Mouse (Mus musculus): ENCODE data around the gene Cul4a. TPM values are rescaled to one million over a fixed set of nuclear protein-coding genes. Genes with fewer than 3 reads are reported as not detected.

The Cul4a gene
- polyA plus RNA-seq, 1 experiment from 2014 or later = 76.6 TPM

GRCm38 (mm10) chr8:13149866-13150265 lies 44.4 kb downstream of the Cul4a start:
- Histone ChIP-seq H3K9ac (replicated peaks; ENCODE audit: low read length) (no peak overlapping the region), H3K27me3 (ENCODE audit: control insufficient read depth, insufficient read depth, low read length) (no peaks in the 10 kb centered on the region), H3K4me3 (replicated peaks; ENCODE audit: low read depth, low read length) (no peak overlapping the region), H3K4me1 (ENCODE audit: control insufficient read depth, insufficient read depth, low read length) (no peaks in the 10 kb centered on the region), H3K9me3 (ENCODE audit: control insufficient read depth, low read length) (no peaks in the 10 kb centered on the region), H3K27ac (replicated peaks; ENCODE audit: low read depth, low read length) (no peak overlapping the region), H3K36me3 (ENCODE audit: control insufficient read depth, insufficient read depth, low read length) (peaks cover 52% of the 10 kb centered on the region), H3K4me2 (ENCODE audit: low read length) (no peak overlapping the region)
- WGBS = 62% methylated on average over 5 of the region's 5 CpGs
- DNase-seq (no peak), ATAC-seq (ENCODE audit: low FRiP score, low TSS enrichment) (no peak)

GRCm38 (mm10) chr8:13150929-13151328 lies 45.5 kb downstream of the Cul4a start:
- Histone ChIP-seq H3K4me2 (ENCODE audit: low read length) (no peak overlapping the region), H3K36me3 (ENCODE audit: control insufficient read depth, insufficient read depth, low read length) (peaks cover 42% of the 10 kb centered on the region), H3K27me3 (ENCODE audit: control insufficient read depth, insufficient read depth, low read length) (no peaks in the 10 kb centered on the region), H3K27ac (replicated peaks; ENCODE audit: low read depth, low read length) (no peak overlapping the region), H3K4me1 (ENCODE audit: control insufficient read depth, insufficient read depth, low read length) (no peaks in the 10 kb centered on the region), H3K4me3 (replicated peaks; ENCODE audit: low read depth, low read length) (no peak overlapping the region), H3K9me3 (ENCODE audit: control insufficient read depth, low read length) (no peaks in the 10 kb centered on the region), H3K9ac (replicated peaks; ENCODE audit: low read length) (no peak overlapping the region)
- 88% methylated on average over 2 of the region's 2 CpGs for WGBS
- ATAC-seq (ENCODE audit: low FRiP score, low TSS enrichment) = no peak
- no peak for DNase-seq

GRCm38 (mm10) chr8:13154099-13154498 lies 48.7 kb downstream of the Cul4a start:
- H3K4me3 ChIP-seq (replicated peaks; ENCODE audit: low read depth, low read length) = no peak overlapping the region
- H3K36me3 ChIP-seq (ENCODE audit: control insufficient read depth, insufficient read depth, low read length) = peaks cover 14% of the 10 kb centered on the region
- H3K4me1 ChIP-seq (ENCODE audit: control insufficient read depth, insufficient read depth, low read length) = no peaks in the 10 kb centered on the region
- no peaks in the 10 kb centered on the region for H3K27me3 ChIP-seq (ENCODE audit: control insufficient read depth, insufficient read depth, low read length)
- DNase-seq (no peak), ATAC-seq (ENCODE audit: low FRiP score, low TSS enrichment) (no peak)
- WGBS = 82% methylated on average over 9 of the region's 9 CpGs
- H3K27ac ChIP-seq (replicated peaks; ENCODE audit: low read depth, low read length) = no peak overlapping the region
- H3K4me2 ChIP-seq (ENCODE audit: low read length) = no peak overlapping the region
- no peaks in the 10 kb centered on the region for H3K9me3 ChIP-seq (ENCODE audit: control insufficient read depth, low read length)
- no peak overlapping the region for H3K9ac ChIP-seq (replicated peaks; ENCODE audit: low read length)

GRCm38 (mm10) chr8:13155358-13155757 lies 49.9 kb downstream of the Cul4a start:
- peaks cover 5% of the 10 kb centered on the region; the same call in 1 of the 2 replicates for H3K4me1 ChIP-seq (ENCODE audit: control insufficient read depth, insufficient read depth, low read length)
- DNase-seq (no peak), ATAC-seq (ENCODE audit: low FRiP score, low TSS enrichment) (no peak)
- no peaks in the 10 kb centered on the region for H3K27me3 ChIP-seq (ENCODE audit: control insufficient read depth, insufficient read depth, low read length)
- H3K4me3 ChIP-seq (replicated peaks; ENCODE audit: low read depth, low read length) = no peak overlapping the region
- 74% methylated on average over 9 of the region's 9 CpGs for WGBS
- no peaks in the 10 kb centered on the region for H3K9me3 ChIP-seq (ENCODE audit: control insufficient read depth, low read length)
- H3K36me3 ChIP-seq (ENCODE audit: control insufficient read depth, insufficient read depth, low read length) = peaks cover 7% of the 10 kb centered on the region
- H3K27ac ChIP-seq (replicated peaks; ENCODE audit: low read depth, low read length) = no peak overlapping the region
- no peak overlapping the region for H3K9ac ChIP-seq (replicated peaks; ENCODE audit: low read length)
- no peak overlapping the region for H3K4me2 ChIP-seq (ENCODE audit: low read length)

- 76% methylated on average over 12 of the region's 12 CpGs for WGBS
- Histone ChIP-seq H3K27ac (replicated peaks; ENCODE audit: low read depth, low read length) (no peak overlapping the region), H3K36me3 (ENCODE audit: control insufficient read depth, insufficient read depth, low read length) (peaks cover 7% of the 10 kb centered on the region), H3K4me3 (replicated peaks; ENCODE audit: low read depth, low read length) (no peak overlapping the region), H3K9me3 (ENCODE audit: control insufficient read depth, low read length) (no peaks in the 10 kb centered on the region), H3K9ac (replicated peaks; ENCODE audit: low read length) (no peak overlapping the region), H3K27me3 (ENCODE audit: control insufficient read depth, insufficient read depth, low read length) (no peaks in the 10 kb centered on the region), H3K4me1 (ENCODE audit: control insufficient read depth, insufficient read depth, low read length) (peaks cover 7% of the 10 kb centered on the region; the same call in 1 of the 2 replicates), H3K4me2 (ENCODE audit: low read length) (no peak overlapping the region)
- DNase-seq (no peak), ATAC-seq (ENCODE audit: low FRiP score, low TSS enrichment) (no peak)
These were observed 51.1 kb downstream of the Cul4a start for GRCm38 (mm10) chr8:13156327-13157097.

GRCm38 (mm10) chr8:13158718-13159376 lies 53.4 kb downstream of the Cul4a start, which contains the start of gene Lamp1:
Gene Lamp1, plus strand, starts transcription at chr8:13159161.
- H3K4me3 ChIP-seq (replicated peaks; ENCODE audit: low read depth, low read length) = peak within 1 kb of the TSS; percentile 96
- DNase-seq (peak; percentile 100), ATAC-seq (ENCODE audit: low FRiP score, low TSS enrichment) (peak; percentile 98)
- WGBS = under 1% methylated on average over 47 of the region's 50 CpGs
- peaks cover 7% of the 10 kb centered on the region for H3K36me3 ChIP-seq (ENCODE audit: control insufficient read depth, insufficient read depth, low read length)
- peak within 1 kb of the TSS; percentile 96 for H3K9ac ChIP-seq (replicated peaks; ENCODE audit: low read length)
- H3K4me1 ChIP-seq (ENCODE audit: control insufficient read depth, insufficient read depth, low read length) = peaks cover 11% of the 10 kb centered on the region; the same call in 1 of the 2 replicates
- no peaks in the 10 kb centered on the region for H3K27me3 ChIP-seq (ENCODE audit: control insufficient read depth, insufficient read depth, low read length)
- no peaks in the 10 kb centered on the region for H3K9me3 ChIP-seq (ENCODE audit: control insufficient read depth, low read length)
- peak within 1 kb of the TSS; percentile 91 for H3K4me2 ChIP-seq (ENCODE audit: low read length)
- H3K27ac ChIP-seq (replicated peaks; ENCODE audit: low read depth, low read length) = peak within 1 kb of the TSS; percentile 68

GRCm38 (mm10) chr8:13159377-13159881 lies 54.0 kb downstream of the Cul4a start:
- Histone ChIP-seq H3K27ac (replicated peaks; ENCODE audit: low read depth, low read length) (peak overlapping the region; percentile 68; the same call in 1 of the 2 replicates), H3K27me3 (ENCODE audit: control insufficient read depth, insufficient read depth, low read length) (no peaks in the 10 kb centered on the region), H3K4me3 (replicated peaks; ENCODE audit: low read depth, low read length) (peak overlapping the region; percentile 96), H3K4me1 (ENCODE audit: control insufficient read depth, insufficient read depth, low read length) (peaks cover 11% of the 10 kb centered on the region; the same call in 1 of the 2 replicates), H3K9me3 (ENCODE audit: control insufficient read depth, low read length) (no peaks in the 10 kb centered on the region), H3K4me2 (ENCODE audit: low read length) (peak overlapping the region; percentile 91), H3K36me3 (ENCODE audit: control insufficient read depth, insufficient read depth, low read length) (peaks cover 1% of the 10 kb centered on the region; the same call in 1 of the 2 replicates), H3K9ac (replicated peaks; ENCODE audit: low read length) (peak overlapping the region; percentile 96)
- DNase-seq = no peak
- under 1% methylated on average over 43 of the region's 49 CpGs for WGBS
- peak; percentile 76 for ATAC-seq (ENCODE audit: low FRiP score, low TSS enrichment)

- no peak overlapping the region for H3K9ac ChIP-seq (replicated peaks; ENCODE audit: low read length)
- ATAC-seq (ENCODE audit: low FRiP score, low TSS enrichment) = no peak
These were observed 55.3 kb downstream of the Cul4a start for GRCm38 (mm10) chr8:13160691-13161090.

More at GRCm38 (mm10) chr8:13160691-13161090, 55.3 kb downstream of the Cul4a start:
- Histone ChIP-seq H3K4me3 (replicated peaks; ENCODE audit: low read depth, low read length) (no peak overlapping the region), H3K9me3 (ENCODE audit: control insufficient read depth, low read length) (no peaks in the 10 kb centered on the region), H3K27me3 (ENCODE audit: control insufficient read depth, insufficient read depth, low read length) (no peaks in the 10 kb centered on the region), H3K4me1 (ENCODE audit: control insufficient read depth, insufficient read depth, low read length) (peaks cover 11% of the 10 kb centered on the region; the same call in 1 of the 2 replicates), H3K4me2 (ENCODE audit: low read length) (peak overlapping the region; percentile 91), H3K36me3 (ENCODE audit: control insufficient read depth, insufficient read depth, low read length) (no peaks in the 10 kb centered on the region), H3K27ac (replicated peaks; ENCODE audit: low read depth, low read length) (no peak overlapping the region)
- no peak for DNase-seq
- WGBS = 92% methylated on average over 3 of the region's 3 CpGs

Measured in midbrain, embryonic 14.5 days (tissue).